Mouse (Mus musculus): ENCODE measurements around the gene Vmo1. TPM values are rescaled to one million over a fixed set of nuclear protein-coding genes. Genes with fewer than 3 reads are reported as not detected.
A peak's percentile ranks its signal among the peaks of the same experiment; 100 is the strongest.

Gene Vmo1
- polyA plus RNA-seq, 1 experiment from 2014 or later = 0.38 TPM

- Histone ChIP-seq H3K4me3 (ENCODE audit: low read depth, low read length) (no peak overlapping the region), H3K9ac (no peak overlapping the region), H3K27me3 (ENCODE audit: insufficient read depth, low read length) (no peaks in the 10 kb centered on the region), H3K4me1 (ENCODE audit: insufficient read depth) (no peaks in the 10 kb centered on the region), H3K9me3 (ENCODE audit: low read depth, low read length) (no peaks in the 10 kb centered on the region), H3K27ac (ENCODE audit: low read depth) (no peak overlapping the region), H3K36me3 (ENCODE audit: insufficient read depth) (no peaks in the 10 kb centered on the region), H3K4me2 (no peak overlapping the region)
- ATAC-seq (ENCODE audit: insufficient read depth) (no peak), DNase-seq (no peak)
- TF ChIP-seq CTCF (IDR thresholded peaks at IDR 0.05; ENCODE audit: low read depth) = no peak
These were observed 41.7 kb downstream of the Vmo1 start for GRCm38 (mm10) chr11:70472716-70473115.

- H3K27me3 ChIP-seq (ENCODE audit: insufficient read depth, low read length) = no peaks in the 10 kb centered on the region
- TF ChIP-seq CTCF (IDR thresholded peaks at IDR 0.05; ENCODE audit: low read depth) = no peak
- WGBS = 93% methylated on average over 3 of the region's 3 CpGs
- 0 out of 2 replicates have a peak, but pooled peaks cover 4% of the 10 kb centered on the region for H3K4me1 ChIP-seq (ENCODE audit: insufficient read depth)
- H3K9me3 ChIP-seq (ENCODE audit: low read depth, low read length) = no peaks in the 10 kb centered on the region
- H3K36me3 ChIP-seq (ENCODE audit: insufficient read depth) = no peaks in the 10 kb centered on the region
- no peak overlapping the region for H3K4me2 ChIP-seq
- no peak overlapping the region for H3K4me3 ChIP-seq (ENCODE audit: low read depth, low read length)
- H3K27ac ChIP-seq (ENCODE audit: low read depth) = no peak overlapping the region
- ATAC-seq (ENCODE audit: insufficient read depth) (no peak), DNase-seq (no peak)
- no peak overlapping the region for H3K9ac ChIP-seq
These were observed 44.7 kb downstream of the Vmo1 start for GRCm38 (mm10) chr11:70469764-70470163.

GRCm38 (mm10) chr11:70467902-70468619 lies 46.4 kb downstream of the Vmo1 start:
- Histone ChIP-seq H3K4me1 (ENCODE audit: insufficient read depth) (0 out of 2 replicates have a peak, but pooled peaks cover 6% of the 10 kb centered on the region), H3K4me3 (ENCODE audit: low read depth, low read length) (no peak overlapping the region), H3K27ac (ENCODE audit: low read depth) (peak overlapping the region; percentile 54), H3K9me3 (ENCODE audit: low read depth, low read length) (no peaks in the 10 kb centered on the region), H3K4me2 (no peak overlapping the region), H3K36me3 (ENCODE audit: insufficient read depth) (no peaks in the 10 kb centered on the region), H3K9ac (no peak overlapping the region), H3K27me3 (ENCODE audit: insufficient read depth, low read length) (peaks cover 9% of the 10 kb centered on the region; the same call in 1 of the 2 replicates)
- ATAC-seq (ENCODE audit: insufficient read depth) (no peak), DNase-seq (no peak)
- TF ChIP-seq CTCF (IDR thresholded peaks at IDR 0.05; ENCODE audit: low read depth) = no peak
- 62% methylated on average over 5 of the region's 5 CpGs for whole genome bisulfite sequencing

GRCm38 (mm10) chr11:70465824-70466223 lies 48.6 kb downstream of the Vmo1 start:
- peak; percentile 84 for DNase-seq
- WGBS = 3% methylated on average over 23 of the region's 23 CpGs
- Histone ChIP-seq H3K4me2 (peak overlapping the region; percentile 57), H3K27me3 (ENCODE audit: insufficient read depth, low read length) (peaks cover 9% of the 10 kb centered on the region; the same call in 1 of the 2 replicates), H3K4me1 (ENCODE audit: insufficient read depth) (0 out of 2 replicates have a peak, but pooled peaks cover 6% of the 10 kb centered on the region), H3K4me3 (ENCODE audit: low read depth, low read length) (peak overlapping the region; percentile 26), H3K36me3 (ENCODE audit: insufficient read depth) (no peaks in the 10 kb centered on the region), H3K27ac (ENCODE audit: low read depth) (no peak overlapping the region), H3K9ac (peak overlapping the region; percentile 31; the same call in 1 of the 2 replicates), H3K9me3 (ENCODE audit: low read depth, low read length) (no peaks in the 10 kb centered on the region)
- TF ChIP-seq CTCF (IDR thresholded peaks at IDR 0.05; ENCODE audit: low read depth) = no peak
- peak; percentile 56 for ATAC-seq (ENCODE audit: insufficient read depth)

- Histone ChIP-seq H3K27ac (ENCODE audit: low read depth) (no peak overlapping the region), H3K9me3 (ENCODE audit: low read depth, low read length) (no peaks in the 10 kb centered on the region), H3K4me1 (ENCODE audit: insufficient read depth) (0 out of 2 replicates have a peak, but pooled peaks cover 6% of the 10 kb centered on the region), H3K4me2 (peak overlapping the region; percentile 57), H3K4me3 (ENCODE audit: low read depth, low read length) (peak overlapping the region; percentile 26; the same call in 1 of the 2 replicates), H3K27me3 (ENCODE audit: insufficient read depth, low read length) (peaks cover 12% of the 10 kb centered on the region; the same call in 1 of the 2 replicates), H3K36me3 (ENCODE audit: insufficient read depth) (no peaks in the 10 kb centered on the region), H3K9ac (peak overlapping the region; percentile 2)
- WGBS = 27% methylated on average over 16 of the region's 16 CpGs
- no peak for TF ChIP-seq CTCF (IDR thresholded peaks at IDR 0.05; ENCODE audit: low read depth)
- DNase-seq (peak; percentile 33), ATAC-seq (ENCODE audit: insufficient read depth) (peak; percentile 40; the same call in 1 of the 2 replicates)
These were observed 49.2 kb downstream of the Vmo1 start for GRCm38 (mm10) chr11:70465211-70465610.

- H3K4me2 ChIP-seq = no peak overlapping the region
- no peaks in the 10 kb centered on the region for H3K36me3 ChIP-seq (ENCODE audit: insufficient read depth)
- peaks cover 13% of the 10 kb centered on the region for H3K27me3 ChIP-seq (ENCODE audit: insufficient read depth, low read length)
- no peak for DNase-seq
- H3K4me1 ChIP-seq (ENCODE audit: insufficient read depth) = 0 out of 2 replicates have a peak, but pooled peaks cover 8% of the 10 kb centered on the region
- no peak overlapping the region for H3K27ac ChIP-seq (ENCODE audit: low read depth)
- no peak overlapping the region for H3K9ac ChIP-seq
- ATAC-seq (ENCODE audit: insufficient read depth) = no peak
- H3K4me3 ChIP-seq (ENCODE audit: low read depth, low read length) = no peak overlapping the region
- no peak for TF ChIP-seq CTCF (IDR thresholded peaks at IDR 0.05; ENCODE audit: low read depth)
- H3K9me3 ChIP-seq (ENCODE audit: low read depth, low read length) = no peaks in the 10 kb centered on the region
- 74% methylated on average over 5 of the region's 5 CpGs for WGBS
These were observed 50.4 kb downstream of the Vmo1 start for GRCm38 (mm10) chr11:70463970-70464369.

Other genes starting within 250 kb of the Vmo1 start
- not detected in 2 replicates for gene Alox12e, start 192.0 kb downstream of the Vmo1 start, polyA plus RNA-seq (2014; fragmentation: Nextera tagmentation; extraction: Ambion mirVana)
- gene Alox15, start 162.6 kb downstream of the Vmo1 start, polyA plus RNA-seq (2014; fragmentation: Nextera tagmentation; extraction: Ambion mirVana) = 0.18 and 0.50 TPM in 2 replicates
- gene Pelp1, start 104.6 kb downstream of the Vmo1 start, polyA plus RNA-seq (2014; fragmentation: Nextera tagmentation; extraction: Ambion mirVana) = 44.4 and 46.5 TPM in 2 replicates
- gene Arrb2, start 82.0 kb downstream of the Vmo1 start, polyA plus RNA-seq (2014; fragmentation: Nextera tagmentation; extraction: Ambion mirVana) = 15.1 and 17.6 TPM in 2 replicates
- 43.0 and 47.9 TPM in 2 replicates for gene Med11, start 62.7 kb downstream of the Vmo1 start, polyA plus RNA-seq (2014; fragmentation: Nextera tagmentation; extraction: Ambion mirVana)
- 0.28 and 0.65 TPM in 2 replicates for gene Zmynd15, start 55.2 kb downstream of the Vmo1 start, polyA plus RNA-seq (2014; fragmentation: Nextera tagmentation; extraction: Ambion mirVana)
- gene Cxcl16, start 54.6 kb downstream of the Vmo1 start, polyA plus RNA-seq (2014; fragmentation: Nextera tagmentation; extraction: Ambion mirVana) = 4.9 and 5.8 TPM in 2 replicates
- gene Tm4sf5, start 9.4 kb downstream of the Vmo1 start, polyA plus RNA-seq (2014; fragmentation: Nextera tagmentation; extraction: Ambion mirVana) = 1.2 and 1.3 TPM in 2 replicates
- gene Gltpd2, start 4.6 kb upstream of the Vmo1 start, polyA plus RNA-seq (2014; fragmentation: Nextera tagmentation; extraction: Ambion mirVana) = 0.30 and 0.55 TPM in 2 replicates
- 778 and 813 TPM in 2 replicates for gene Psmb6, start 10.8 kb upstream of the Vmo1 start, polyA plus RNA-seq (2014; fragmentation: Nextera tagmentation; extraction: Ambion mirVana)
- gene Gm40193, start 18.3 kb upstream of the Vmo1 start, polyA plus RNA-seq (2014; fragmentation: Nextera tagmentation; extraction: Ambion mirVana) = not detected in 2 replicates
- 5.9 and 6.4 TPM in 2 replicates for gene Pld2, start 25.4 kb upstream of the Vmo1 start, polyA plus RNA-seq (2014; fragmentation: Nextera tagmentation; extraction: Ambion mirVana)
- 15.2 and 15.4 TPM in 2 replicates for gene Mink1, start 48.3 kb upstream of the Vmo1 start, polyA plus RNA-seq (2014; fragmentation: Nextera tagmentation; extraction: Ambion mirVana)
- not detected in 2 replicates for gene 4930544D05Rik, start 101.2 kb upstream of the Vmo1 start, polyA plus RNA-seq (2014; fragmentation: Nextera tagmentation; extraction: Ambion mirVana)
- gene Chrne, start 104.6 kb upstream of the Vmo1 start, polyA plus RNA-seq (2014; fragmentation: Nextera tagmentation; extraction: Ambion mirVana) = not detected in 2 replicates
- gene Gp1ba, start 124.5 kb upstream of the Vmo1 start, polyA plus RNA-seq (2014; fragmentation: Nextera tagmentation; extraction: Ambion mirVana) = 0.81 and 1.1 TPM in 2 replicates
- 97.0 and 98.8 TPM in 2 replicates for gene Rnf167, start 132.6 kb upstream of the Vmo1 start, polyA plus RNA-seq (2014; fragmentation: Nextera tagmentation; extraction: Ambion mirVana)
- 128 and 133 TPM in 2 replicates for gene Slc25a11, start 132.9 kb upstream of the Vmo1 start, polyA plus RNA-seq (2014; fragmentation: Nextera tagmentation; extraction: Ambion mirVana)
- gene Pfn1, start 140.0 kb upstream of the Vmo1 start, polyA plus RNA-seq (2014; fragmentation: Nextera tagmentation; extraction: Ambion mirVana) = 2,124 and 2,138 TPM in 2 replicates
- gene Eno3, start 142.6 kb upstream of the Vmo1 start, polyA plus RNA-seq (2014; fragmentation: Nextera tagmentation; extraction: Ambion mirVana) = 12.7 and 19.6 TPM in 2 replicates
- gene Spag7, start 154.8 kb upstream of the Vmo1 start, polyA plus RNA-seq (2014; fragmentation: Nextera tagmentation; extraction: Ambion mirVana) = 141 and 167 TPM in 2 replicates
- gene Camta2, start 173.5 kb upstream of the Vmo1 start, polyA plus RNA-seq (2014; fragmentation: Nextera tagmentation; extraction: Ambion mirVana) = 15.3 and 16.2 TPM in 2 replicates
- 1.1 and 1.5 TPM in 2 replicates for gene Inca1, start 185.5 kb upstream of the Vmo1 start, polyA plus RNA-seq (2014; fragmentation: Nextera tagmentation; extraction: Ambion mirVana)
- gene Kif1c, start 185.9 kb upstream of the Vmo1 start, polyA plus RNA-seq (2014; fragmentation: Nextera tagmentation; extraction: Ambion mirVana) = 12.4 and 13.7 TPM in 2 replicates
- 4.0 and 4.2 TPM in 2 replicates for gene Zfp3, start 249.6 kb upstream of the Vmo1 start, polyA plus RNA-seq (2014; fragmentation: Nextera tagmentation; extraction: Ambion mirVana)

Data from lung, embryonic 14.5 days (tissue).